In genomic region chr1:89302368-89302951, GRCm38 (mm10) we compare ENCODE assay signal across 8 mouse cellular contexts.
DNase-seq lines count a peak whose midpoint lies in the region; ATAC-seq and TF ChIP-seq lines count a peak whose summit lies in the region.

No protein-coding gene starts in this region.

- WGBS in heart, embryonic 11.5 days (ENCODE audit: insufficient replicate concordance): 56% methylated on average over 20 of the region's 20 CpGs

- no peak overlapping the region for H3K27ac ChIP-seq in ES-E14 (ENCODE audit: insufficient read depth, low read depth, low read length, poor library complexity, severe bottlenecking)
- no peak overlapping the region for H3K27ac ChIP-seq in heart, embryonic 11.5 days (ENCODE audit: low read depth, low read length)

- TF ChIP-seq POLR2A in myocyte (IDR thresholded peaks at IDR 0.05; ENCODE audit: insufficient read length, low read depth): no peak

- intact Hi-C loops in heart, postnatal 14 days (cut with DNase I): no loop called here

- no peaks in the 10 kb centered on the region for H3K36me3 ChIP-seq in ES-E14 (ENCODE audit: control insufficient read depth, insufficient read depth, low read length, poor library complexity, severe bottlenecking)
- no peaks in the 10 kb centered on the region for H3K36me3 ChIP-seq in heart, embryonic 11.5 days (ENCODE audit: control insufficient read depth, insufficient read depth, low read length)
- H3K36me3 ChIP-seq in myocyte (ENCODE audit: control insufficient read depth, insufficient read depth): no peaks in the 10 kb centered on the region

- H3ac ChIP-seq in myocyte (ENCODE audit: control insufficient read depth, insufficient read length): no peak overlapping the region

- ATAC-seq in heart, embryonic 11.5 days (replicated peaks; ENCODE audit: insufficient number of reproducible peaks, low FRiP score, low TSS enrichment): no peak

- H3K4me3 ChIP-seq in ES-E14 (ENCODE audit: insufficient read depth in 1 of 2, low read depth in 1 of 2, low read length in 2 of 2, poor library complexity in 1 of 2, severe bottlenecking in 1 of 2) (peak overlapping the region; percentile 5 to 21; a peak in 1 of 4 replicates), myocyte (no peak overlapping the region)
- H3K4me3 ChIP-seq in heart, embryonic 11.5 days (ENCODE audit: low read depth, low read length): no peak overlapping the region

- H3K9ac ChIP-seq in ES-E14 (ENCODE audit: insufficient read depth, low read depth, low read length, poor library complexity, severe bottlenecking): no peak overlapping the region
- H3K9ac ChIP-seq in heart, embryonic 11.5 days (ENCODE audit: low read depth, low read length): no peak overlapping the region

- in situ Hi-C loops in ES-E14 (cut with MboI; ENCODE audit: low sequenced_read_pairs in 2 of 2, unreplicated experiment in 2 of 2): no loop called here

- H3K9me3 ChIP-seq in ES-E14 (ENCODE audit: control insufficient read depth, insufficient read depth, low read depth, low read length): no peaks in the 10 kb centered on the region
- H3K9me3 ChIP-seq in heart, embryonic 11.5 days (replicated peaks; ENCODE audit: control insufficient read depth, low read length): peaks cover 5% of the 10 kb centered on the region; the same call in 1 of the 2 replicates

- H3K4me1 ChIP-seq in ES-E14 (ENCODE audit: control insufficient read depth in 2 of 2, insufficient read depth in 2 of 2, low read length in 2 of 2, poor library complexity in 1 of 2): no peaks in the 10 kb centered on the region
- no peaks in the 10 kb centered on the region for H3K4me1 ChIP-seq in heart, embryonic 11.5 days (ENCODE audit: control insufficient read depth, insufficient read depth, low read length)

- H3K79me2 ChIP-seq in myocyte (ENCODE audit: control insufficient read depth, insufficient read depth): no peaks in the 10 kb centered on the region

- peak; percentile 87 for DNase-seq in heart, adult 11 months
- DNase-seq in heart, postnatal 14 days: no peak
- no peak for DNase-seq in ES-E14 (ENCODE audit: low read depth, low spot score)
- DNase-seq in layer of hippocampus, postnatal 14 days (ENCODE audit: low spot score in 2 of 2): peak; percentile 51 to 59
- no peak for DNase-seq in T-cell, adult 2 months (ENCODE audit: low spot score)
- DNase-seq in adrenal gland, adult 18-20 months (ENCODE audit: low spot score in 2 of 2): no peak

- H3K4me2 ChIP-seq in heart, embryonic 11.5 days: peak overlapping the region; percentile 27
- H3K4me2 ChIP-seq in myocyte (ENCODE audit: low read depth): peak overlapping the region; percentile 50

- H3K27me3 ChIP-seq in heart, embryonic 11.5 days (ENCODE audit: control insufficient read depth, insufficient read depth, low read length): no peaks in the 10 kb centered on the region
- H3K27me3 ChIP-seq in myocyte (ENCODE audit: control insufficient read depth, insufficient read depth, insufficient read length): peaks cover 25% of the 10 kb centered on the region

TF ChIP-seq in ES-E14, 5 proteins besides CTCF, POLR2A, EP300 and RAD21:
- TF ChIP-seq HCFC1 (IDR thresholded peaks at IDR 0.05; ENCODE audit: borderline replicate concordance, insufficient read depth, low read length): no peak
- TF ChIP-seq ZNF384 (IDR thresholded peaks at IDR 0.05; ENCODE audit: low read depth, low read length): no peak
- no peak for TF ChIP-seq CHD2 (IDR thresholded peaks at IDR 0.05; ENCODE audit: low read depth, low read length)
- no peak for TF ChIP-seq ZC3H11A (IDR thresholded peaks at IDR 0.05; ENCODE audit: borderline replicate concordance, low read depth, low read length)
- no peak for TF ChIP-seq MAFK (IDR thresholded peaks at IDR 0.05; ENCODE audit: insufficient read depth, low read depth, low read length)
TF ChIP-seq in ES-E14: peak in this region for 0.

TF ChIP-seq in myocyte, 11 proteins besides CTCF, POLR2A, EP300 and RAD21:
- TF ChIP-seq SRF (IDR thresholded peaks at IDR 0.05; ENCODE audit: control insufficient read depth, insufficient read length, low read depth): no peak
- no peak for TF ChIP-seq MAX (IDR thresholded peaks at IDR 0.05; ENCODE audit: low read depth)
- no peak for TF ChIP-seq CEBPB (IDR thresholded peaks at IDR 0.05; ENCODE audit: insufficient read depth, poor library complexity, severe bottlenecking)
- no peak for TF ChIP-seq E2F4 (IDR thresholded peaks at IDR 0.05; ENCODE audit: insufficient read depth)
- TF ChIP-seq MYOD1 (IDR thresholded peaks at IDR 0.05; ENCODE audit: control insufficient read depth in 1 of 3, insufficient read length in 2 of 3, low read depth in 2 of 3): peak in 1 of 3 experiments; percentile 35
- TF ChIP-seq MYOG (IDR thresholded peaks at IDR 0.05; ENCODE audit: control insufficient read depth in 1 of 3, insufficient read depth in 1 of 3, insufficient read length in 2 of 3, low read depth in 2 of 3): no peak

Comparison
In these comparisons a context has a peak if more than half of its experiments do, and no peak if none do; other contexts are left out.
1. DNase-seq: peak in heart, adult 11 months (single experiment) and layer of hippocampus, postnatal 14 days (2 of 2); none in heart, postnatal 14 days (0 of 2), ES-E14 (single experiment), T-cell, adult 2 months (single experiment) and adrenal gland, adult 18-20 months (0 of 2).
2. H3K4me3 ChIP-seq: peak in ES-E14 (2 of 2); none in heart, embryonic 11.5 days (single experiment) and myocyte (single experiment).